Mouse (Mus musculus) mature B cell (primary cell): Measurements from ENCODE around the gene Pax6.

Experiments used
- in situ Hi-C: fragments of 300-500 bp; cut with MboI; formaldehyde crosslinking; loops from 2 replicates; pipeline ENCODE4 v1.14.3; 2019

Pax6 gene

DNA sequence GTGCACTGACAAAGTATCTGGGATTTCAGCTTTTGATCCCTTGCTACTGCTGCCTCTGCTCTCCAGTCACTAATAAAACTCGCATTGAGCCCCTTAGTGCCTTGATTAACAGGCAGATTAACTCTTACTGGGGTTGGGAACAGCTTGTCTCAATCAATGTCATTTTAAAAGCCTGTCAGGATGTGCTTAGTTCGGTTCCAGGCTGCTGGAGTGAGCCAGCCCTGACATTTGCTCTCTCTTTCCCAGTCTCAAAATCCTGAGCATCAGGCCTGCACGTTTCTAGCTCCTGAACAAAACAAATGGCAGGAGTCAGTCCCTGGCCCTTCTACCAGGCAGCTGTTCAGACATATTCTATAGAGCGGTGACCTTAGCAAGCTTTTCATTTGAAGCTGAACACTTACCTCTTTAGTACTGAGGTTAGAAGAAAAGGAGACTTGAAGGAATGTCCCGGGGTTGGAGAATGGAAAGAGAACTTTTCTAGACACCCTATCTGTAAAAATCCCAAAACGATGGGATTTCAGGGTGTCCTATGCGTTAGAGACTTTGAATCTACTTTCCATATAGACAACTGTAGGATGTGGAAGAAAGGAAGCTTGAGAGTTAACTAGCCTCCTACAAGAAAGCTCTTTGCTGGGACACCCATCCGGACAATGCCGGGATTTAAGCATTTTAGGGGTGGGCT is 2.6 kb downstream of the Pax6 start:
- in situ Hi-C loops: no loop called here

GRCm38 (mm10) chr2:105671798-105672595 is 3.3 kb downstream of the Pax6 start:
- in situ Hi-C loops: no loop called here

DNA sequence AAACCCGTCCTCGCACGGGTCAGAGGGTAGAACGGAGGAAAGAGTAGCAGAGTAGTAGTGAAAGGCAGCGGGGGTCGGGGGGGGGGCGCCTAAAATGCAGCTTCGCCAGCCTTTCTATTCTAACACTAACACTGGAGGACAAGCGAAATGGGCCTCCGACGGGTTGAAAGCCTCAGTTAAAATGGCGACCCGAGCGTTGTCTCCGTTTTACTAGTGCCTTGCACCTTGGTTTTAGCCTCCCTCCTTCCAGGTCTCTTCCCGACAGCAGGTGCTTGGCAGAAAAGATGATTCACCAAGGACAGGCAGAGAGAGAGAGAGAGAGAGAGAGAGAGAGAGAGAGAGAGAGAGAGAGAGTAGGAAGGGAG is 3.9 kb downstream of the Pax6 start:
- in situ Hi-C loops: no loop called here

- in situ Hi-C loops: no loop called here
These were observed 4.4 kb downstream of the Pax6 start for GRCm38 (mm10) chr2:105673054-105673453.

DNA sequence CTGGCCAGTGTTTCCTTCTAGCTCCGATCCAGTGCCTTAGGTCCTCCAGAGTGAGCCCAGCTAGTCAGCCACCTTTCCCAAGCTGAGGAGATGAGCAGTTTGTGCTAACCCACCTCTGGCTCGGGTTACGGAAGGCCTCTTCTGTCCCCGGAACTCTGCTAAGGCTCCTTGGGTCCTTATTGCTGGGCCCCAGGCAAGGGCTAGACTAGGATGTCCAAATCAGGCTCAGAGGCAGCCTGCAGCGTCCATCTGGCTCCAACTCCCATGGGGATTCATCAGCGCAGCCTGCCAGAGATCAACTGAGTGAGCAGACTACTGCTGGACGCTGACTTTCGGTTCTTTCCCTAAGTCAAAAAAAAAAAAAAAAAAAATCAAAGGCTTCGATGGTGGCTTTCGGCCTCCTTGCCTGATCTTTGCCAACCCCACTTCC is 4.9 kb downstream of the Pax6 start:
- in situ Hi-C loops: no loop called here

DNA sequence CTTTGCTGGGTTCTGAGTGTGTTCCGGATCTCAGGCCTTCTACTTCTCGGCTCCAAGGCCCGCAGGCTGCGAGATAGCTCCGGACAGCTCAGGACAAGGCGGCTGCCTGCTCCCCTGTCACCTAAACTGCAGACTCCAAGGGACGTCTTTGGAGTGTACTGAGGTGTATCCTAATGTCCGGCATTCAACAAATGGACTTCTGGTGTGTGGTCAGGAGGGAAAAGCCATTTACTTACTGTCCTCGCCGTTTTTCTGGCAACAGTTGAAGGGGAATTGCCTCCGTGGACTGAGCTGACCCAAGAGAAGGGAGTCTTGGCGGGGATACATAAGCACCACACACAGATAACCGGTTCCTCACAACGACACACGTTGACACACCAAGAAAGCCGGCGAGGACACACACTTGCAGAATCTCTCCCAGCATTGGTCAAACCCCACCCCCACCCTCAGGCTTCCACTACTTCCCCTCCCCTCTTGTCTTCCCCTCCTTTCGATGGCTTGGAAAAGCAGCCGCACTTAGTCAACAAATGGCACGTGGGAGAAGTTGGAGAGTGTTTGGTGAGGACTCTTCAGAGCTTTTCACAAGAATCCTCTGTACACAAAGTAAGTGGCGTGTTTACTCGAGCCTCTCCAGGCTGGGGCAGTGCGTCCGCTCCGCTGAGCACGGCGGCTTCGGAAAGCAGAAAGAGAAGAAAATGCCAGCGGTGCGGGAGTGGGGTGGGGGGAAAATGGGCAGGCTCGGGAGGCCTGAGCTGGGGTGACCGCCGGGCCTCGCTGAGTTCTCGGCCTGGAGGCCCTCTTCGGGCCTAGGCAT is 5.6 kb downstream of the Pax6 start:
- in situ Hi-C loops: no loop called here

GRCm38 (mm10) chr2:105674875-105675729 is 6.4 kb downstream of the Pax6 start:
- in situ Hi-C loops: no loop called here

GRCm38 (mm10) chr2:105675730-105676079 is 7.0 kb downstream of the Pax6 start:
- in situ Hi-C loops: no loop called here

DNA sequence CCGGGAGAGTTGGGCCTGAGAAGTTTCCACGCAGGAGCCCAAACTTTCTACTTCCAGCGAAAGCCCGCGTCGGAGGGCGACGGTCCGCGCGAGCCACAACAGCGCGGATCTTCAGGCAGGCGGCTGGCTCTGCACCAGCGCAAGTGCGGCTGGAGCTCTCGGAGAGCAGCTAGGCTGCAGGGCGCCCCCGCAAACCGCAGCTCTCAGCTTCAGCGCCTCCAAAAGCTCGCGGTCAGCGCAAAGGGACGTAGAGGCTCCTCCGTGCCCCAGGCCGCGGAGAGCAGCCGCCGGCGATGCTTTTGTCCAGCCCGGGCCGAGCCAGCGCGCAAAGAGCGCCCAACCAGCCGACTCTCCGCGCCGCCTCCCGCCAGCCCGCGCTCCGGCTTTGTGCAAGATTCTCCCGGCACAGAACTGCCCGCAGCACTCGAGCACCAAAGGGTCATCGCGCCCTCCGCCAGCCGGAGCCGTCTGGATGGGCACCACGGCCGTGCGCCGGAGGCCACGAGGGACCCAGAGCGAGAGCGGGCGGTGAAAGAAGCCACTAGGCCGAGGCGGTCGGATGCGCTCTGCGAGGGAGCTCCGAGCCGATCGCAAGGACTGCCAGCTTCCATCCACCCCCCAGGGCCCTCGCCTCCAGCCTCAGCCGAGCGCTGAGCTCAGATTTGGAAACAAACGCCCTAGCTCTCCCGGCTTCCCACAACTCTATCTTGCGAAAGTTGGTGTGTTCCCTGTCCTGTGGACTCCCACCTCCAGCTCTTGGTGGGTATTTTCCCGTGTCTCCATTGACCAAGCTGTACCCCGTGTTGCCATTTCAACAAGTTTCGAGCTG is 7.6 kb downstream of the Pax6 start:
- in situ Hi-C loops: no loop called here

DNA sequence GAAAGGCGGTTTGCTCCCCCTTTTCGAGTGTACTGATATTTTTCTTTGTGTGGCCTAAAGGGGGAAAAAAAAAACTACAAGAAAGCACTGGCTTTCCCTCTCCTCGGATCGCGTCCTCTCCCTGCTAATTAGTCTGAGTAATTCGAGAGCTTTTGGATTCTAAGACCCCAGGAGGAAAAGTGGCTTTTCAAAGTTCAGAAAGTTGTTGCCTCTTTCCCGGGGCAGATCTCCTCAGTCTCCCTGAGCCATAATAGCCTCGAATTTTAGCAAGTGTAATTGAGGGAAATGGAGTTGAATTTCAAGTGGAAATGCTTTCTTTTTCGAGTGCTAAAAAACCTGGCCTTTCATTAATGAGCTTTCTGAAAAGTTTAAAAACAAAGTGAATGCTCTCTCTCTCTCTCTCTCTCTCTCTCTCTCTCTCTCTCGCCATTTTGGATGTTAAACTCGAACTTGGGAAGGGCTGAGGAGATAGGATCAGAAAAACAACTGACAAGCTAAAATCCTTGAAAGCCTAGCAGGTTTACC is 8.3 kb downstream of the Pax6 start:
- in situ Hi-C loops: no loop called here

- in situ Hi-C loops: no loop called here
These were observed 8.9 kb downstream of the Pax6 start for GRCm38 (mm10) chr2:105677434-105678105.

DNA sequence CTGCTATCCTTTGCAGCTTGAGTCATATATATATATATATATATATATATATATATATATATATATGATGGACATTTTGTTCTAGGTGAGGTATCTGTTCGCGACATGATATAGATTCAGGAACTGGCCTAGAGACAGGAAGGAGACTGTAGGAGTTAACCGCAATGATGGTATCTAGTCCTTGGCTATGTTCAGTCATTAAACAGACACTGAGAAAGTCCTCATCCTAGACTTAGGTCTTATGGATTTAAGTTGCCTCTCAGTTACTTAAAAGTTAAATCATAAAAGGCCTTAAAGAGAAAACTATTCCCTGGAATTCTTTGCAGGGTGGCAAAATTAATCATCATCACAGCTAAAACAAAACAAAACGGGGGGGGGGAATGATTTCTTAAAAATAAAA is 9.6 kb downstream of the Pax6 start:
- in situ Hi-C loops: no loop called here

- in situ Hi-C loops: no loop called here
These were observed 10.2 kb downstream of the Pax6 start for GRCm38 (mm10) chr2:105678880-105679321.

- in situ Hi-C loops: no loop called here
These were observed 10.6 kb downstream of the Pax6 start for GRCm38 (mm10) chr2:105679331-105679730.

DNA sequence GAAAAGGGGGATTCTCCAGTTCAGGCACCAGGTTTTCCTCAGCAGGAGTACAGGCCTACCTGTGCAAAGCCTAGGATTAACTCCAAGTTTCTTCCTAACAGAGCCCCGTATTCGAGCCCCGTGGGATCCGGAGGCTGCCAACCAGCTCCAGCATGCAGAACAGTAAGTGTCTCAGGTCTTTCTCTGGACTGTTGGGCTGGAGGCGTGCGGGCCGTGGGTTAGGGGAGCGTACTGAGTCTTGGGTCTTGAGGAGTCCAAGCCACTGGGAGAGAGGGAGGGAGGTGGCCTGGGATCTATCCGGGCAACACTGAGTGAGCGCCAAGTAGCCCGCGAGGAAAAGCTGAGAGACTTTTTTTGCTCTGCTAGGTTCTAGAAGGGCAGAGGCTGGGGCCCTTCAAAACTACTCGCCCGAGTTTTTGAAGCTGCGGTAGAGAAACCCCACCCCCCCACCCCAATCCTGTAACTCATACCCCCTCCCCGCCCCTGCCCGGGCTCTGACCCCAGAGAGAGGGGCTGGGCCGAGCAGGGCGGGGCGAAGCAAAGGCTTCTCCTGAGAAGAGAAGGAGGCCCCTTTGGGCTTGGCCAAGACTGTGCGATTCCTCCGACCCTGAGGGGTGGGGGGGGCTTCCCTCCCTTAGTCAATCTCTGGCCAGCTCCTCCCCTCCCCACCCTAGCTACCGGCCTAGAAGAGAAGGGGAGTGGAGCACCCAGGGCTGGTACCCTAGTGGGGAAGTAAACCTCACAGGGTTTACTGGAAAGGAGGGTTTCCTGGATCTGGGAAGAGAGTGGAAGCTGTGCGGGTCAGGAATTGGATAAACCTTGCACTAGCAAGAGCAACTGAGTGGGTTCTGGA is 11.7 kb downstream of the Pax6 start:
- in situ Hi-C loops: no loop called here

DNA sequence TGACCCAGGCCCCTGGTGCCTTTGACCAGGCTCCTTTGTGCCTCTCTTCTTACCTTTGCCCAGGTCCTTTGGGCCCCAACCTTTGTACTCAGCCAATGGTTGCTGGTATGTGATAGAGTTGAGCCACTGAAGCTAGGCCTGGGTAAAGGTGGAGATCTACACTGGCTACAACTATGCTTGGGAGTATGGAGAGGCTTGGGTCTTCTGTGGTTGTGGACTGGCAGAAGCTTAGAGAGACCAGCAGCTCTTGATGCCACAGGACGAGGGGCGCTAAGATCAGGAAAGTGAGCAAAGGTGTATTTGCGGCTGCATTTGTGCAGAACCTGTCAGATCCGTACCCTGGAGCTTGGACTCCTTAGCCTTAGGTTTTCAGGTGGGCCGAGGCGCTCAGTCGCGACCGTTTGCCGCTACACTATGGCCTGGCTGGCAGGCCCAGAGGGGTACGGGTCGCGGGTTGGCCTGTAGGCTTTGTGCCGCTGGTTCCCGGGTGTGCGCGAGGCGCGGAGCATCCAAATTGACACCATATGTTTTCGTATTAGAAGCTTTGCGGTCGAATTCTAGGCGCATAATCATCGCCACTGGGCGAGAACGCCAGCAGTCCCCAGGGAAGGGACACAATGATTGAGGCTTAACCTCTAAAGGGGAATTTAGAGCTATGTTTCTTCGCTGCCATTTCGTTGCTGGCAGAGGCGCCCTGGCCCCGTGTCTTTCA is 12.5 kb downstream of the Pax6 start:
- in situ Hi-C loops: no loop called here

DNA sequence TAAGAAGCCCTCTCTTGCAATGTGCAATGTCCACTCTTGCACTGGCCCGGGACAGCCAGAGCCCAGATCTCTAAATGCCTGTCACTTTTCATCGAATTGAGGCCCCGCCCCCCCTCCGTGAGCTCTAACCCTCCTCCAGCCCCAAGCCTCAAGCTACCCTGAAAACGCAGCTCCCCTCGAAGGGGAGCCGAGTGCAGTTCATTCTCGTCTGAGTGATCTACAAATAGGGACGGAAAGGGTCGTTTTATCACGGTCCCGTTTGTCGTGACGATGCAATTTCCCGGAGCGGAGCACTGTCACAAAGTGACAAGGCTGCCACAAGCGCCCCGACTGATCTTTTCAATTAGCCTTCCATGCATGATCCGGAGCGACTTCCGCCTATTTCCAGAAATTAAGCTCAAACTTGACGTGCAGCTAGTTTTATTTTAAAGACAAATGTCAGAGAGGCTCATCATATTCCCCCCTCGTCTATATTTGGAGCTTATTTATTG is 13.4 kb downstream of the Pax6 start:
- in situ Hi-C loops: no loop called here

DNA sequence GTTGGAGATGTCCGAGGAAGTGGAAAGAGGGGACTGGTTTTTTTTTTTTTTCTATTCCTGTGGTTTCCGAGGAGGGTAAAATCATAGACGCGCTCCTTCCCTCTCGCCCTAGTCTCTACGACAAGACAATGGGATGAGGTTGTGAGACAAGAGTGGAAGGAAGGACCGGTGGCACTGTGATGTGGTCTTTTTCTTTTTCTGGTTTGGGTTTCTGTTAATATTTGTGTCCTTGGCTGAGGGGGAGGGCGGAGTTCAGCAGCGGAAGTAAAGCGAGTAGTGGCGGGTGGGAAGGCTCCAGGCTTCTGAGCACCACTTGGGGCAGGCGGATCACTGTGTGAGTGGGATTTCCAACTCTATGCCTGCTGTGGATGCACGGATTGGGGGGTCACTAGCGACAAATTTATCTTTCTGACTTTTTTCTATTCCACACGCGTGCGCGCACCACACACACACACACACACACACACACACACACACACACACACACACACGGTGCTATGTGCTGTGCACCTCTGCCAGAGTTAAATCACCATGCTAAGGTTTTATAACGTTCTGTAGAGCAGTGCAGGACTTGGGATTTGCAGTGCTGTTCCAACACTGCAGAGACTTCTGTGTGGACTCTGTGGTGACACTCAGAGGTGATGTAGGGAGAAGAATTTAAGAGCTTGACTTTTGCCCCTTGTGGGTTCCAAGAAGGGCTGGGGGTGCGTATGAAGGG is 14.1 kb downstream of the Pax6 start:
- in situ Hi-C loops: no loop called here
